Mouse (Mus musculus): ENCODE data around the gene Zscan4-ps2.
"Not testable (repeated sequence)": the region's sequence is repeated elsewhere in the genome, so short reads cannot be mapped to it uniquely, and the experiment has no call there.

Zscan4-ps2 gene

DNA sequence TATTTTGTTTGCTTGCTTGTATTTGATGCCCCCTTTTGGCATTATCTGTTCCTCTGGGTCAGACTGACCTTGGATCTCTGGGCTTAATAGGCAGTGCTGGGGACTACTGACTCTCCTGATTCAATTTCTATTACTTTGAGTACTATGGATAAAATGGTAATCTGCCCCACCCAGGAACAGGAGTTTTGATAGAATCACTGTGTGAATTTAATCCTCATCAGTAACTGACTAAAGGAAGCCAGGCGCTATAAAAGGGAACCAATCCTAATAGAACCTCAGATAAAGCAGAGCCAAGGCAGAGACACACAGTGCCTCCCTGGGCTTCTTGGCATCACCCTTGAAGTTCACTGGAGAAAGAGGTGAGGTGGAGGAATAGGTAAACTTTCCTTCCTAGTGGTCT is at the start of gene Zscan4-ps2:
Zscan4-ps2 (plus strand) TSS at position 301 of the 400 bp plus-strand sequence.
- DNase-seq (ENCODE audit: low read depth) = not testable (repeated sequence)

All from induced T-regulatory cell, adult 2 months (primary cell).